Mouse (Mus musculus) heart, postnatal 14 days (tissue): ENCODE data around the gene Phc1. TPM values are rescaled to one million over a fixed set of nuclear protein-coding genes. Genes with fewer than 3 reads are reported as not detected.

Source experiments
- DNase-seq, 2 experiments: peaks; one replicate each; pipeline ENCODE4 v3.0.0; 2021 to 2022
- intact Hi-C: fragments of 180-260 bp; cut with DNase I; formaldehyde crosslinking; loops from one replicate; pipeline ENCODE4 v1.15.1; 2025
- total RNA-seq, 2 experiments: library from RNA; stranded (reverse); gene quantifications; 2 replicates each; pipeline ENCODE4 v1.2.3; 2021

The Phc1 gene
- total RNA-seq, 2 experiments from 2014 or later = 15.4 to 15.9 TPM

DNA sequence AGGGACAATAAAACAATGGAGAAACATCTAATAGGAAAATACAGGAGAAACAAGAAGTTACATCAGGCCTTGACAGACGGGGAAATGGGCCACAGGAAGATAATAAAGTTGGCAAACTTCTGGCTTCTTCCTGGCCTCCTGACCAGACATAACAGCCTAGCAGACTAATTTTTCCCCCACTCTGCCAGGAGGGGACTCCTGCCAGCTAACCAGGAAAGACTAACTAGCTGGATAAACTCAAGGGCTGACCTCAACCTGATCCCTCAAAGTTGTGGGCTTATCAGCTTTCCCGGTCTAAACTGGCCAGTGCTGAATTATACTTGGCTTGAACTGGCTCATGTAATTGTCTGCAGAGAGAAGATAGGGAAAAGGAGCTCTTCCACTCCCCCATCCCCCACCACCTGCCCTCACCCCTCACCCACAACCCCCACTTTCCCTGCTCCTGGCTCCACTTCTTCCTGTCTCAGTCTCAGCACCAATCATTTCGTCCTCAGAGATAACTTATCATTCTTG is 40.7 kb downstream of the Phc1 start:
- intact Hi-C loops = loop anchor here (5.0 kb wide), 2 partner anchors 502 to 742 kb away; no protein-coding TSS in a partner anchor
- DNase-seq = no peak

DNA sequence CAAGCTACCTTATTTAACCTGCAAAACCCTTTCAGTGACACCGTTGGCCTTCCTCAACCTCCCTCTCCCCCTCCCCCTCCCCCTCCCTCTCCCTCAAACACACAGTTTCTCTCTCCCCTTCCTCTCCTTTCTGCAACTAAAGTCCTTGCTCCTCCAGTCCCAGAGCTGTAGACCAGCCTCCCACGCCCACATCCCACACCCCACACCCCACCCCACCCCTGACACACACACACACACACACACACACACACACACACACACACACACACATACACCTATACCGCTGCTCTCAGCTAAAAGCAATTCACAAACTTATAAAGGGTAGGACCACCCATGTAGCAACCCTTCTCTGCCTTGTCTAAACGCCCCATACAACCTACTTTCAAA is 42.1 kb downstream of the Phc1 start:
- intact Hi-C loops = no loop called here
- DNase-seq = no peak

DNA sequence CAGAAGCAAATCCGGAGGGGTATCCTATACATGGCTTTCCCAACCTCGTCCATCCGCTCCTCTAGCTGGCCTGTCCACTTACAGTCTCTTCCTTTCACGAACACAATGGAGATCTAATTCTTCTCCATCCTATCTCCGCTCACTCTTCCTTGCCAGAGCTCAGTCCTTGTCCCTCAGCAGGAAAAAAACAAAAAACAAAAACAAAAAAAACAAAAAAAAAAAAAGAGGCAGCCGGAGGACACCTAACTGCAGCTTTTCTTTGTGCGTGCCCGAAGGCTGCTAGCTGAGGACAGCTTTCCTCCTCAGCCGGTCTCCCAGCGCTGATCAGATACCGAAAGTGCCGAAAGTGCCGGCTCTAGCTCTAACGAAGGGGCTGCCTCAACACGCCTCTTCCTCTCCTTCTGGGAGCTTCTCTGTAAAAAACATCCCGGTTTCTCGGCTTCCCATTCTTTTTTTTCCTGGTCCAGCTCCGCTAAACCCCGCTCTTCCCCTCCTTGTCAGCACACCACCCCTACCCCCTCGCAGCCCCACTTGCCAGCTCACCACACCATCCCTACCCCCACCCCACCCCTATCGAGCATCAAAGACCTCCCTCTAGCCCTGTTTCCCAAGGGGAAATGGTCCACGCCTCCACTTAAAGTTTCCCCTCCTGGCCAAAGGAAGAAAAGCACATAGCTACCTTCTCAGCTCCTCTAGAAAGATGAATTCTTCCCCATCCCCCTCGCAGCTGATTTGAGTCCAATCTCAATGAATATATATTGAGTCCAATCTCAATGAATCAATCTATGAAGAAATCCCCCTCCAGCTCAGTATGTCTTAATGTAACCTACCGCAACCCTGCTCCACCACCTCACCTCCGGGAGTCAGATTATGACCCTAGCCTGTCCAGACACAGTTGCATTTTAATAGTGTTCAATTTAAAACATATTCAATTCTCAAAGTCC is 42.8 kb downstream of the Phc1 start:
- DNase-seq = peak; percentile 7 to 31
- intact Hi-C loops = no loop called here

DNA sequence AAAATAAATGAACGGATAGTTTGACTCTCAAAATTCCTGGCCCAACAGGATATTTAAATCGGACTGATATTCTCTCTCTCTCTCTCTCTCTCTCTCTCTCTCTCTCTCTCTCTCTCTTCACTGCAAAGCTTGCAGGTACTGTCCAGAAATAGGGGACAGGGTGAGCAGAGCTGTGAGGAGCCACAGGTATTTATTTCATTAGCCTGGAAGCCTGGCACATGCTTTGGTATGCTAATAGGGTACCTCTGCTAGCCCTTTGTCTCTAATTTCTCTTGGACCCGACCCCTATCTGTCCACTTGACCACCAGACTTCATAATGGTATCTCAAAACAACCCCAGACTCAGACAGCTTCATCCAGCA is 43.5 kb downstream of the Phc1 start:
- intact Hi-C loops = no loop called here
- no peak for DNase-seq

DNA sequence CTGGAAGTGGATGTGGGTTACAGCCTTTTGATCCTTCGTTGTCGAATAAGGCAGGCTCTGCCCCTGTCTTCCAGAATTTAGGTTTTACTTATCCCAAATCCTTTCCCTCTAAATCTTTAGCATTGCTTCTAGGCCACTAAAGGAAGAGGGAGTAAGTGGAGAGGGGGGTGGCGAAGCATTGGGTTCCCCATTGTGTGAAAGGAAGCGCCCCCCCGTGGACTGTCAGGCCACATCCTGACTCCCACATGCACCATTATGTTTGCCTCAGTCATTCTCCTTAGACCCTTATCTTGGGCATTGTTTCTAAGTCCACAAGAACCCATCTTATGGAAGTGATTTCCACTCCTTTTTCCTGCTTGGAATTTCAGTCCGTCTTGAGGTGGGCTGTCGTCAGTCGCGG is 45.1 kb downstream of the Phc1 start:
- intact Hi-C loops = no loop called here
- no peak for DNase-seq

DNA sequence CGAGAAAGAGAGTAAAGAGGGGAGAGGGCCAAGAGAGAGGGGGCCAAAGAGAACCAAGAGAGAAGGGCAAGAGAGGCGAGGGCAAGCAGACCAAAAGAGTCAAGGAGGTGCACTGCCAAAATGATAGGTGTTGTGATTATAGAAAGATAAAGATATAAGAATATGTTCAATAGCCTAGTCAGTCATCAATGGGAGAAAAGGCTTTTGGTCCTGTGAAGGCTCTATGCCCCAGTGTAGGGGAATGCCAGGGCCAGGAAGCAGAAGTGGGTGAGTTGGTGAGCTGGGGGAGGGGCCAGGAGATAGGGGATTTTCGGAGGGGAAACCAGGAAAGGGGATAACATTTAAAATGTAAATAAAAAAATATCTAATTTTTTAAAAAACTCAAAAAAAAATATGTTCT is 46.1 kb downstream of the Phc1 start:
- DNase-seq = no peak
- intact Hi-C loops = no loop called here

DNA sequence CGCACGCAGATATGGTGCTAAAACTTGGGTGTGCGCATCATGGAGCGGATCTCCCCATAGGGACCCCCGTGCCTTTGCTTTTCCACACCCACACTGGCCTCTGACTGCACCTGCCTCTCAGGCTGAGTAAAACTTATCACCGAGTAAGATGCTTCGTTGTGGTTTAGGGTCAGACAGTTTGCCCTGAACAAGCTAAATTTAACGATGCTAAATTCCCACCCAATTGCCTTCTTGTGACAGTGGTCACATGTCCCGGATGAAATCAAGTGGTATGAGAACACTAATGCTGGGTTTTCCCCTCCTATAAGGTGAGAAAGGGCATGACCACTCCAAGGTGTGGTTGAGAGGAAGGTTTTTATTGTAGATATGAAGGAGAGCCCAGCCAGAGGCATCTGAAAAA is 46.6 kb downstream of the Phc1 start:
- no peak for DNase-seq
- intact Hi-C loops = no loop called here

DNA sequence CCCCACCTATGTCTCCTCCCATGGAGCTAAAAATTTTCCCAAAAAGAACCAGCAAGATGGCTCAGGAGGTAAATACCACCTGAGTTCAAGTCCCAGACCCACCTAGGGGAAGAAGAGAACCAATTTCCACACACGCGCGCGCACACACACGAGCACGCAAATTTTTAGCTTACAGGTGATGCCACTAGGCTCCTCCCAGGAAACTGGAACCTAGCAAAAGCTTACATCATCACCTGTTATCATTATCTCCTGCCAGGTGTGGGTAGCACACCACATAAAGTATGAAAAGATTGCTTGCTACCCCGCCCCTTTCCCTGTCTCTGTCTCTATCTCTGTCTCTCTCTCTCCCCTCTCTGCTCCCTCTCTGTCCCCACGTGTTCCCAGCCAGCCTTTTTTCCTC is 47.2 kb downstream of the Phc1 start:
- DNase-seq = no peak
- intact Hi-C loops = no loop called here

DNA sequence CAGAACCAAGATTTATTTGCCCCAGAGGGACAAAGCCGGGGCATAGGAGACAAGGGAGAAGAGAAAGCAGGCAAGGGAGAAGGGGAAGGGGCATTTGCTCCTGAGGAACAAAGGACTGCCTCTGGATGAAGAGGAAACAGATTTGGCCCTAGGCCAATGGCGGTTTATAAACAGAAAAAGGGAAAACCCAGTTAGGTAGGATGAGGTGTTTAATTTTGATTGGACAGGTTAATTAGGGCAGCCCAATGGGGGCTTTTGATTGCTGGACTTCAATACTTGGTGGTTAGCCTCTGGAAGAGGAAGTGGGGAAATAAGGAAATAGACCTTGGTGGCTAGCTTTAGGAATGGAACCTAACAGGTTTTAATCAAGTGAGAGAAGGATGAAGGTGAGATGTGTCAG is 48.2 kb downstream of the Phc1 start:
- DNase-seq = no peak
- intact Hi-C loops = no loop called here

DNA sequence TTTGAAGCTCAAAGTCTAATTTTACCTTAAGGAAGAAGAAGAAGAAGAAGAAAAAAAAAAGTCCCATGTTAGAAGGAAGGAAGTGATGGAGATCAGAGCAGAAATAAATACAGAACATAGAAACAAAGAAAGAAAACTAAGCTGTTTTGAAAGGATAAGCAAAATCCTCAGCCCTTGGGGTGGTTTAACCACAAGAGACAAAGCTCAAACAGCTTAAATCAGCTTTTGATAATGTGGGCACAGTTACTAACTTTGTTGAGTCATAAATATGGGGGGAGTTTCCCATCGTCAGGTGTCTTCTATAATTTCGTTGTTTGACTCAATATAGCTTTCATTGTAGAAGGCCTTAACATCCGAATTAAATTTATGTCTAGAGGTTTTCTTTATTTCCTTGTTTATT is 48.6 kb downstream of the Phc1 start:
- no peak for DNase-seq

DNA sequence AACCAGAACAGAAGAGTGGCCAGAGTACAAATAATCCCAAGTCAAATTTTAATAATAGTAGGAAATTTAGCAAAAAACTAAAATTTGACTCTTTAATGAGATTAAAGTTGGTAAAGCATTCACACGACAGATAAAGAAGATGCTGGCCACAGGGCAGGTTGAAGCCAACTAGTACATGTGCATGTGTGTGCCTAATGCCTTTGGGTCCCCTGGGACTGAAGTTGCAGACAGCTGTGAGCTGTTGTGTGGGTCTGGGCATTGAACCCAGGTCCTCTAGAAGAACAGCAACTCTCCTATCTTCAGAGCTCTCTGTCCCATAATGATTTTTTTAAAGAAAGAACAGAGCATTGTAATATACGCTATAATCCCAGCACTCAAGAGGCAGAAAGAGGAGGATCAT is 49.1 kb downstream of the Phc1 start:
- no peak for DNase-seq
- intact Hi-C loops = no loop called here

More for the DNA sequence above, 48.6 kb downstream of the Phc1 start:
- intact Hi-C loops = no loop called here

DNA sequence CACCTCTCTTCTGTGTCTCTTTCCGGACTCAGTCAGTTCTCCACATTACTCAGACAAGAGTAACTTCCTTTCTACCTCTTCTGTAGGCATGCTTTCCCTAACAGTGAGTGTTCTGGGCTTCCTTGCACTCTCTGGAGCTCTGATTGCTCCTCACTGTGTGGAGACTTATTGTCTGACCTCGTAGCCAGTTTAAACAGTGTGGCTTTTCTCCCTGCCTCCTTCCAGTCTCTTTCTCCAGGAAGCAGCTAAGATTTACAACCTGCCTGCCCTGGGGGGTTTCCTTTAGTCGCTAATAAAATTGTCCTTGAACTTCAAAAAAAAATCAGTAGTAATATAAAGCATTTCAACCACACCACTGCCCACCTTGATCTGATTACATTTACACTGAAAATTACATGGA is 50.1 kb downstream of the Phc1 start:
- no peak for DNase-seq
- intact Hi-C loops = no loop called here

DNA sequence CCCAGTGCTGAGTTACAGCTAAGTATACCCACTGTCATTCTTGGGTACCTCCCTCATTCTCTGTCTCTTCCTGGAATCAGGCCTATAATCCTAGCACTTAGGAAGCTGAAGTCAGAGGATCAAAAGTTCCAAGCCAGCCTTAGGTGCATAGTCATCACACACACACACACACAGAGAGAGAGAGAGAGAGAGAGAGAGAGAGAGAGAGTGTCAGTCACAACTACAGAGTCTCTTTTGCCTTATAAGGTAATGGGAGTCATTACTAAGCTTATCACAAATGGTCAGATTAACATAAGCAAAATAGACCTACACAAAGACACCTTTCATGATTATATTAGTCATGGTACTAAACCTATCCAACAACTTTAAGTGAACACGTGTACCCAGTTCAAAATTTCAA is 51.0 kb downstream of the Phc1 start:
- intact Hi-C loops = no loop called here
- no peak for DNase-seq

DNA sequence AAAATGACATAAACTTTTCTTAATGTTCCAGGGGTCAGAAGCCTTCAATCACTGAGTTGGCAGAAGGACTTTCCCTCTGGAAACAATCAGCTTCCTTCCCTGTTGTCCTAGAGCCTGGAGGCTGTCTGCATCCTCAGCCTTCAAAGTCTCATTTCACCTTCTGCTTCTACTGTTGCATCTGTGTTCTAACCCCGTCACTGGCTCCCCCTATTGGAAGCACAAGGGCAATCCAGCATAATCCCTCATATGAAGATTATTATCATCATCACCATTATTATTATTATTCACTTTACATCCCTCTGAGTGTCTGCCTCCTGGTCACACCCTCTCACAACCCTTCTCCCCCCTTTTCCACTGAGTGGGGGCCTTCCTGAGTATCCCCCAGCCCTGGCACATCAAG is 52.1 kb downstream of the Phc1 start:
- DNase-seq = no peak
- intact Hi-C loops = no loop called here

DNA sequence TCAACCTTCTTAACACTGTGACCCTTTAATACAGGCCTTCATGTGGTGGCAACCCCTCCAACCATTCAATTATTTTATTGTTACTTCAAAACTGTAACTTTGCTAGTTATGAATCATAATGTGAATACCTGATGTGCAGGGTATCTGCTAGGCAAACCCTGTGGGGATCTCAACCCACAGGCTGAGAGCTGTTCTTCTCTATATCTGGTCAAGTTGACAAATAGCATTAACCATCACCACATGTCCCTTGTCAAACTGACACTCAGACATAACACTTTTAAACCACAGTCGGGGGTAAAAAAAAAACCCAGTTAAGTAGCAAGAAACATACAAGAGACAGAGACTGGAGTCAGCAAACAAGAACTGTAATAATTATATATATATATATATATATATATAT is 55.5 kb downstream of the Phc1 start:
- intact Hi-C loops = no loop called here
- DNase-seq = no peak

DNA sequence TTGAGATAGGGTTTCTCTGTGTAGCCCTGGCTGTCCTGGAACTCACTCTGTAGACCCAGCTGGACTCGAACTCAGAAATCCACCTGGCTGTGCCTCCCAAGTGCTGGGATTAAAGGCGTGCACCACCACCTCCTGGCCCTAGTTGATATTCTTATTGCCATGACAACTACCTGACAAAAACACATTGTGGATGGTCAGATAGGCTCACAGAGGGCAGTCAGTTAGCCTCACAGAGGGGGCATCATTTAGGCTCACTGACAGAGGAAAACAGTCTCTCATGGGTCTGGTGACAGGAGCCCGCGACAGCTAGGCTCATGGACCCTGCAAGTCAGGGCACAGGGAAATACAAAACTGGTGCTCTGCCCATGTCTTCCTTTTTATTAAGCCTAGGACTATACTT is 56.1 kb downstream of the Phc1 start:
- no peak for DNase-seq
- intact Hi-C loops = no loop called here

DNA sequence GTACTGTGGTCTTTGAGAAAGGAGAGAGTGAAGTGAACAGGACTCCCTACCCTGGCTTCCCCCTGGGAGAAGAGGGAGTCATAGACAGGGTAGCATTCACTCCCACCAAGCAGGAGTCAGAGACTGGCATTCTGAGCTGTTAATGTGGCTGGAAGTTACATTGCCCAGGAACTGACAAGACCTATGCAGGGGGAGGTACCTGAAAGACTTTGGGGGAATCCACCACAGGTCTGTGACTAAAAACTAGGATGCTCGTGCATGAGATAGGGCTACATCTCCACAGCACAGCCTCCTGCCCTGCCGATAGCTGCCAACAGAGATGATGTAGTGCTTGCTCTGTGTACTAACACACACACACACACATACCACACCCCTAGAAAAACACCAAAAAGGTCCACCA is 56.9 kb downstream of the Phc1 start:
- intact Hi-C loops = no loop called here

DNA sequence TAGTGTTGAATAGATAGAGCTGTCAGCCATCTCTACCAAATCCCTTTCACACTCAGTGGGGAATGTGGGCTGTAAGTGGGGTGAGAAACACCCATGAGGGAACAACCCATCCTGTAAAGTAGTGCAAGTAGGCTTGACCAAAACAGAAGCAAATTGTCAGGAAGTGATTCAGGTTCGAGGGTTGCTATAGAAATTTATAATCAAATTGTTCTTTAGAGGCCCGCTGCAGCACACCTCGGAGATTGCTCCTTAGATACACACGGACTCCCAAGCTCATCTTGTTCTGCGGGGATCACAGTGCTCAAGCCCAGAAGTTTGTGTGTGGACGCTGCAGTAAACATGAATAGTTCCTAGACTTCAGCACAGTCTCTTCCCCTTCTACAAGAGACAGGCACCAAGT is 57.6 kb downstream of the Phc1 start, which contains the start of gene Klrg1:
Gene Klrg1, minus strand, starts transcription at position 101 of the 400 bp plus-strand sequence.
- intact Hi-C loops = no loop called here
- no peak for DNase-seq

More for the DNA sequence above, 56.9 kb downstream of the Phc1 start:
- no peak for DNase-seq

DNA sequence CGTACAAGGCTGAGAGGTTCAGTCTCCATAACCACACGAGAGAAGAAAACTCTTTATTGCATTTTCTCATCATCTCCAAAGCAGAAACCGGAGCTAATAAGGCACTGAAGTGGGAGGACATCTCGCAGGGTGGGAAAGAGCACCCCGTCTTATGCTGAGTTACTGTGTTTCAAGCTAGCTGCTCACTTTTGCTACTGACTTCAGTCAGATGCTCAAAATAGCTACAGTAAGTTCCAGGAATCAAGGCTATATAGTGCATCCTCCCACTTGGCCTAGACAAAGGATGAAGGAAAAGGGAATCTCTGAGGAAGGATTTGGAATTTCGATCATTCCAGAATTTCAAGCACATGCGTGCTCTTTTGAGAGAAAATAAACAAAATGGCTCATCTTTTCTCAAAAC is 63.8 kb downstream of the Phc1 start:
- no peak for DNase-seq
- intact Hi-C loops = no loop called here

DNA sequence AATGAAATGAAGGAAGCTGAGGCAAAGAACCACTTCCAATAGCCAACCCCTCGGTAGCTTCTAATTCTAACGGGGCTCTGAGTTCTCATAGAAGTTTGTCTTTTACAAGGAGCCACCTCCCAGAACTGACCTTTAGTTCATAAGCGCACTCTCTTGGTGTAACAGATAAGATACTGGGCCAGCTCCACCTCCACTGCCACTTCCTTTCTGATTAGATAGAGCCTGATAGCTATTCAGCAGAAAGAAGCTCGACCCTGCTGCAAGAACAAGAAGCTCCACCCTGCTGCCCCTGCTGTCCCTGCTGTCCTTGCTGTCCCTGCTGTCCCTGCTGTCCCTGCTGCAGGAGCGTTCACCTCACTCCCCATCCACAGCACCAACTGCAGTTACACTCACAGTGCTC is 65.8 kb downstream of the Phc1 start:
- DNase-seq = no peak
- intact Hi-C loops = no loop called here

DNA sequence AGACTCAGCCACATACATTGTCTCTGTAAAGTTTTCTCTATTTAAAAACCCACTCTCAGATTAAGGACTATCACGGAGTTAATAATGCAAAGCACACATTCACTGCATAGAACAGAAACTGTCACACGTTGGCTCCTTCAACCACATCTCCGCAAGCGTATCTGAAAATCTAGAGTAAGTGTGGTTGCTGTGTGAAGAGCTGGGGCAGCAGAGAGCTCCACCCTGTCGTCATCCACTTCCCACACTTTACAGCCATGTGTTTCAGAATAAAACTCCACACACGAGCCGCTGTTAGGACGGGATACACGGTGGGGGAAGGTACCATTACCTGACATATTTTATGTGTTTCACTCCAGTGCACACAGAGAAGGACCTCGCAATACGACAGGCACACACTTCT is 70.2 kb downstream of the Phc1 start:
- intact Hi-C loops = no loop called here
- DNase-seq = no peak

DNA sequence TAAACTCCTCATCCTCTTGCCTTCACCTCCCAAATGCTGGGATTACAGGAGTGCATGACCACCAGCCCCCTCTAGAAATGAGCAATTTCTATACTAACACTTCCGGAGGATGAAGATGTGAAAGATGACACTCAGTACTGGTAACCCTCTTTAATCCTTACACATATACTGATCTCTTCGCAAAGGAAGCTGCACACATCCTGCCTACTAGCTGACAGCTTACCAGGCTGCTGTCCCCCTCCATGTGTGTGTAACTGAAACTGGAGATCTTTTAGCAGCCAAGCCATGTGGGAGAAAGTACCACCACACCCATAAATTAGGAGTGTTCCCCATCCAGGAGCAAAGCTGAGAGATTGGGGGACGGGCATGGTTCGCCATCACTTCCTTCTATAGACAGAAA is 71.2 kb downstream of the Phc1 start:
- no peak for DNase-seq
- intact Hi-C loops = no loop called here
